Mouse (Mus musculus) c-Kit-positive CD71-positive TER-119-negative erythroid progenitor cells, embryonic 14.5 days (primary cell): ENCODE measurements at regions not wholly inside any gene's neighbourhood (a gene's known extent, or its start where the extent isn't known, plus 50 kb on each side); places are given as distances from the start of the nearest gene placed in this dataset.

ENCODE experiments used
- DNase-seq: peaks from one replicate; pipeline ENCODE4 v3.0.0-alpha.2; 2013; ENCODE audit warnings: low read depth

GRCm38 (mm10) chr8:101815121-101815520 is 970.3 kb downstream of the Cdh11 start:
- DNase-seq: no peak

DNA sequence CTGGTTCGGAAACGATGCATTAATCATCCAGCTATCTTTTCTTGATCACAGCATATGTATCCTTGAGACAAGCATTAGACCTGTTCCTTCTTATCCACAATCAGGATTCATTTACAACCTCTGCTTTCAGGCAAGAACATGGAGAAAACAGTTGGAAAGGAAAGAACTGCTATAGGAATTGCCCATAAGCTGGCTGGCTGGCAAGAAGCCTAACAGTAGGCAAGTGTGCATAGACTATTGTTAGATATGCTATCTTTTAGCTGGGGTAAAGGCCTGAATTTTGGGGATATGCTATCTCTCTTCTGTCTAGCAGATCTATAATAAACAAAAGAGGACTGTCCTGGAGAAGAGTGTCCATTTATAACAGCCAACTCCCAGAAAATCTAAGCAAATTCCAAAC is 981.9 kb downstream of the Cdh11 start:
- no peak for DNase-seq

DNA sequence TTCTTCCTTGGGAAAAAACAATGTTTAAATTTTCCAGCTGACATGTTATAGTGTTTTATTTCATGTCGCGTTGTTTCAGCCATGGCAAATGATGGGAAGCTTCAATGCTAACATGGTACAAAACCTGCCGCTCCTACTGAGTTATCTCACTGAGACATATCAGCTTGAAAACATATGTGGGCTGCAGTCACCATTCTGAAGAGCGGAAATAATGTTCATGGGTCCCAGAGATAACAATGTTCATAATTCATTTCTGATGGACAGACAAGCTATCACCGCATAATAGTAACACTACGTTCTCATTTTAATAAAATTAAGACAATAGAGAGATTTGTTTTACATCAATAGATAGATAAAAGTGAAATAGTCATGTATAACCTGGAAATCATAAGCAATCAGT is 983.3 kb downstream of the Cdh11 start:
- DNase-seq: peak; percentile 17

- no peak for DNase-seq
These were observed 994.7 kb downstream of the Cdh11 start for GRCm38 (mm10) chr8:101790785-101791184.

DNA sequence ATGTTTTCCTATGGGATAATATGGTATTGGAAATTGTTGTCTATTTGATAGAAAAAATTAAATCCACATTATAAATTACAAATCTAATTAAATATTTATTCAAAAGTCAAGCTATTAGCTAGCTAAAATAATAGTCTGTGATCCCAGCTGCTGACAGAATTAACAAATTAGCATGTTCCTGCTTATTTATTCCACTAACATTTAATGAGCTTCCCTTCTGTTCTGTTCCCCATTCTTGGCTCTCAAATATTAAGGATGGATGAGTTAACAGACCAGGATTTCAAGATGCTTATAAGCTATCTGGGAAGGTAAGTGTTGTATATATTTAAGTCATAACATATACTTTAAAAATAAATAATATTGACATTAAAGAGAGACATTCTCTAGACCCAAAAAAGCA is 998.6 kb downstream of the Cdh11 start:
- no peak for DNase-seq

- DNase-seq: no peak
These were observed 1002.9 kb downstream of the Cdh11 start for GRCm38 (mm10) chr8:101782556-101782955.

GRCm38 (mm10) chr8:101781942-101782341 is 1003.5 kb downstream of the Cdh11 start:
- no peak for DNase-seq

GRCm38 (mm10) chr8:101779966-101780365 is 1005.5 kb downstream of the Cdh11 start:
- DNase-seq: no peak

DNA sequence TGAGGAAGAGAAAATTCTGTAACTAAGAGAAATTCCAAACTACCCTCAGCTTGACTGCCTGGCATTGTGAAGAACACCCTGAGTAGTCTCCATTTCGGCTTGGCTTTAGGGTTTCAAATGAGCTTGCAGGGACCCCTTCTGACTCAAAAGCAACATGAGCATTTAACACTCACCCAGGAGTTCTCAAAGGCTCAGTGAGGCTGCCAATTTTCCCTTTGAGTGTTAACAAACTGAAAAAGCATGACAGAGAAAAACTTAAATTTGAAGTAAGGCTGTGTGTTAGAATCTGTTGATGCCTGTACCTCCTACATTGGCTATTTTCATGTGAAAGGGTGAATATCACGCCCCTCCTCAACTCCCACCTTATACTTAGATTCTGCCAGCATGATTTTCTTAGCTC is 1017.9 kb downstream of the Cdh11 start:
- no peak for DNase-seq
